Mouse (Mus musculus): ENCODE results near the gene Nanp.

- TF ChIP-seq GATA1 (IDR thresholded peaks at IDR 0.05; ENCODE audit: borderline replicate concordance, low read length) (no peak), FLI1 (IDR thresholded peaks at IDR 0.05; ENCODE audit: low read length) (no peak)
These were observed 57.7 kb downstream of the Nanp start for GRCm38 (mm10) chr2:150981524-150981923.
